Mouse (Mus musculus): ENCODE data around the gene Slc2a1. TPM values are rescaled to one million over a fixed set of nuclear protein-coding genes. Genes with fewer than 3 reads are reported as not detected.

The Slc2a1 gene
- 61.3 and 94.4 TPM in 2 replicates for polyA plus RNA-seq (2014; fragmentation: Nextera tagmentation; extraction: Ambion mirVana)

DNA sequence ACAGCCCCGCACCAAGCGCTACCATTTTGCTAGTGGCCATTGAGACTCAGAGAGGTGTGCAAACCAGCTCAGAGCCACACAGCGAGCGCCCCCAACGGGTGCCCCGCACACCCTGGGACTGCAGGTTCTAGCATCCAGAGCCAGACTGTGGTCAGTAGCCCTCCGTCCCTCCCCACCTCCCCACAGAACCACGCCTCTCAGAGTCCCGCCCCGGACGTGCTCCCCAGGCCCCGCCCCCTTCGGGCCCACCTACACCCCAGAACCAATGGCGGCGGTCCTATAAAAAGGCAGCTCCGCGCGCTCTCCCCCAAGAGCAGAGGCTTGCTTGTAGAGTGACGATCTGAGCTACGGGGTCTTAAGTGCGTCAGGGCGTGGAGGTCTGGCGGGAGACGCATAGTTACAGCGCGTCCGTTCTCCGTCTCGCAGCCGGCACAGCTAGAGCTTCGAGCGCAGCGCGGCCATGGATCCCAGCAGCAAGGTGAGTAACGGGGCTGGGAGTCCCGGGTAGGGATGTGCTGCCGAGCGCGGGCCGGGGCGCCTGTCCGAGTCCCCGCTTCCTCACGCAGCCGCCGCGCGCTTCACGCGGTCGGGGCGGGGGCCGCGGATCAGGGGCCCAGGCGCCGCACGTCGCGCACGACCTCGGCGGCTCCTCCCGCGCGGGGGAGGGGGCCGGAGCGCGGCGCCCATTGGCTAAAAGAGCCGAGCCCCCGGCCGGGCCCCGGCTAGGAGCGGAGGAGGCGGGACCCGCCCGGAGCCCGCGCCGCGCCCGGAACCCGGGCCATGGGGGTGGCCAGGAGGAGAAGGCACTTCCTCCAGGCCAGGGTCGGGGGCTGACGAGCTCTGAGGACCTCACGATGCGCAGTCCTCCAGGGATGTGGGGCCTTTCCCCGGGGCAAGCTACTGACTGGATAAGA, at the start of gene Slc2a1:
Gene Slc2a1, plus strand, starts transcription at position 217 of the 914 bp plus-strand sequence.
- Histone ChIP-seq H3K4me3 (replicated peaks; ENCODE audit: low read depth, low read length) (peak within 1 kb of the TSS; percentile 81), H3K9me3 (ENCODE audit: control insufficient read depth, low read length) (no peaks in the 10 kb centered on the region)
- WGBS = under 1% methylated on average over 88 of the region's 88 CpGs

GRCm38 (mm10) chr4:119066791-119067190, 41.7 kb upstream of the Slc2a1 start:
- no peak overlapping the region for H3K9ac ChIP-seq (replicated peaks; ENCODE audit: low read length)
- H3K27me3 ChIP-seq (ENCODE audit: control insufficient read depth, insufficient read depth, low read length) = peaks cover 2% of the 10 kb centered on the region; the same call in 1 of the 2 replicates
- no peak for ATAC-seq (ENCODE audit: low FRiP score, low TSS enrichment)
- no peak overlapping the region for H3K4me3 ChIP-seq (replicated peaks; ENCODE audit: low read depth, low read length)
- H3K9me3 ChIP-seq (ENCODE audit: control insufficient read depth, low read length) = no peaks in the 10 kb centered on the region
- no peak overlapping the region for H3K4me2 ChIP-seq (ENCODE audit: low read length)
- H3K36me3 ChIP-seq (ENCODE audit: control insufficient read depth, insufficient read depth, low read length) = no peaks in the 10 kb centered on the region
- H3K4me1 ChIP-seq (ENCODE audit: control insufficient read depth, insufficient read depth, low read length) = peaks cover 5% of the 10 kb centered on the region; the same call in 1 of the 2 replicates
- WGBS = 85% methylated on average over 3 of the region's 3 CpGs
- no peak overlapping the region for H3K27ac ChIP-seq (replicated peaks; ENCODE audit: low read depth, low read length)
- DNase-seq = no peak

More for the DNA sequence above, at the start of gene Slc2a1:
- Histone ChIP-seq H3K36me3 (ENCODE audit: control insufficient read depth, insufficient read depth, low read length) (no peaks in the 10 kb centered on the region), H3K27me3 (ENCODE audit: control insufficient read depth, insufficient read depth, low read length) (no peaks in the 10 kb centered on the region), H3K9ac (replicated peaks; ENCODE audit: low read length) (peak within 1 kb of the TSS; percentile 73), H3K4me2 (ENCODE audit: low read length) (peak within 1 kb of the TSS; percentile 82), H3K4me1 (ENCODE audit: control insufficient read depth, insufficient read depth, low read length) (peaks cover 14% of the 10 kb centered on the region), H3K27ac (replicated peaks; ENCODE audit: low read depth, low read length) (peak within 1 kb of the TSS; percentile 89)
- DNase-seq (peak; percentile 94), ATAC-seq (ENCODE audit: low FRiP score, low TSS enrichment) (peak; percentile 92)

DNA sequence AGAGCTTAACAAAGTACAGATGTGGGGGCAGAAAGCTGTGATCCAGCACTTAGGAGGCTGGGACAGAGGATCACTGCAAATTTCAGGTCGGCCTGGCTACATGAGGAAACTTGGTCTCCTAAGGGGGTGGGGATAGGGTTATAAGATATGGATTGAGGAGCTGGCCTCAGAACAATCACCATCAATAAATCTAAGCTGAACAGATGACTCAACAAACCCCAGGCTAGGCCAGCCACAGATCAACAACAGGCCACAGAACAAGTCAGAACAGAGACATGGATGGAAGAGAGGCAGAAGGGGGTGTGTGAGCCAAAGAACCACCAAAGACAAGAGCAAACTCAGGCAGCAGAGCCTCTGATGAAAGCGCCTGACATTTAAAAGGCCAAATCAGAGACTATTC, 41.3 kb upstream of the Slc2a1 start:
- H3K4me3 ChIP-seq (replicated peaks; ENCODE audit: low read depth, low read length) = no peak overlapping the region
- no peak overlapping the region for H3K9ac ChIP-seq (replicated peaks; ENCODE audit: low read length)
- no peaks in the 10 kb centered on the region for H3K36me3 ChIP-seq (ENCODE audit: control insufficient read depth, insufficient read depth, low read length)
- DNase-seq = no peak
- no peaks in the 10 kb centered on the region for H3K9me3 ChIP-seq (ENCODE audit: control insufficient read depth, low read length)
- H3K4me1 ChIP-seq (ENCODE audit: control insufficient read depth, insufficient read depth, low read length) = peaks cover 9% of the 10 kb centered on the region; the same call in 1 of the 2 replicates
- H3K27ac ChIP-seq (replicated peaks; ENCODE audit: low read depth, low read length) = no peak overlapping the region
- 84% methylated on average over 2 of the region's 2 CpGs for WGBS
- H3K4me2 ChIP-seq (ENCODE audit: low read length) = no peak overlapping the region
- ATAC-seq (ENCODE audit: low FRiP score, low TSS enrichment) = no peak
- H3K27me3 ChIP-seq (ENCODE audit: control insufficient read depth, insufficient read depth, low read length) = peaks cover 7% of the 10 kb centered on the region; the same call in 1 of the 2 replicates

DNA sequence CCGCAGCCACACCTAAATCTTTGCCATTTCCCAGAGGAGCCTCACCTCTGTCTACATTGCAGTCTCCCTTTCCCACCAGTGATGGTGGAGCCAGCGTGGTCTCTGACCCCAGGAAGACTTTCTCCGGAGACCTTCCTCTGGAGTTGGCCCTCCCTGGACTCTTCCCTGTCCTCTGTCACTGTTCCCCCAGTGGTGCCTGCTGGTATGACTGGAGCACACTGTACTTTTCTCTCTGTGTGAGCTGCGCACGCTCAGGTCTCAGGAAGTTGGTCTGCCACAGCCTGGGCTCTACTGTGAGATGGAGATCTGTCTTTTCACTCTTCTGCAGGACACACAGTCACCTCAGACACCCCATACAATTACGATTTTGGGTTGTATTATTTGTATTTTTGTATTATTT, 39.6 kb upstream of the Slc2a1 start:
- Histone ChIP-seq H3K4me1 (ENCODE audit: control insufficient read depth, insufficient read depth, low read length) (peaks cover 15% of the 10 kb centered on the region), H3K4me2 (ENCODE audit: low read length) (no peak overlapping the region), H3K4me3 (replicated peaks; ENCODE audit: low read depth, low read length) (no peak overlapping the region), H3K36me3 (ENCODE audit: control insufficient read depth, insufficient read depth, low read length) (no peaks in the 10 kb centered on the region), H3K9ac (replicated peaks; ENCODE audit: low read length) (no peak overlapping the region), H3K27ac (replicated peaks; ENCODE audit: low read depth, low read length) (no peak overlapping the region), H3K27me3 (ENCODE audit: control insufficient read depth, insufficient read depth, low read length) (peaks cover 15% of the 10 kb centered on the region; the same call in 1 of the 2 replicates), H3K9me3 (ENCODE audit: control insufficient read depth, low read length) (no peaks in the 10 kb centered on the region)
- DNase-seq (peak; percentile 11), ATAC-seq (ENCODE audit: low FRiP score, low TSS enrichment) (no peak)
- whole genome bisulfite sequencing = 74% methylated on average over 6 of the region's 6 CpGs

GRCm38 (mm10) chr4:119070181-119070580, 38.3 kb upstream of the Slc2a1 start:
- no peak overlapping the region for H3K9ac ChIP-seq (replicated peaks; ENCODE audit: low read length)
- peaks cover 15% of the 10 kb centered on the region; the same call in 1 of the 2 replicates for H3K27me3 ChIP-seq (ENCODE audit: control insufficient read depth, insufficient read depth, low read length)
- no peak overlapping the region for H3K4me3 ChIP-seq (replicated peaks; ENCODE audit: low read depth, low read length)
- DNase-seq = no peak
- no peaks in the 10 kb centered on the region for H3K9me3 ChIP-seq (ENCODE audit: control insufficient read depth, low read length)
- H3K4me1 ChIP-seq (ENCODE audit: control insufficient read depth, insufficient read depth, low read length) = peaks cover 15% of the 10 kb centered on the region
- H3K36me3 ChIP-seq (ENCODE audit: control insufficient read depth, insufficient read depth, low read length) = no peaks in the 10 kb centered on the region
- WGBS = 12% methylated on average over 1 of the region's 1 CpGs
- H3K4me2 ChIP-seq (ENCODE audit: low read length) = no peak overlapping the region
- ATAC-seq (ENCODE audit: low FRiP score, low TSS enrichment) = no peak
- H3K27ac ChIP-seq (replicated peaks; ENCODE audit: low read depth, low read length) = no peak overlapping the region

DNA sequence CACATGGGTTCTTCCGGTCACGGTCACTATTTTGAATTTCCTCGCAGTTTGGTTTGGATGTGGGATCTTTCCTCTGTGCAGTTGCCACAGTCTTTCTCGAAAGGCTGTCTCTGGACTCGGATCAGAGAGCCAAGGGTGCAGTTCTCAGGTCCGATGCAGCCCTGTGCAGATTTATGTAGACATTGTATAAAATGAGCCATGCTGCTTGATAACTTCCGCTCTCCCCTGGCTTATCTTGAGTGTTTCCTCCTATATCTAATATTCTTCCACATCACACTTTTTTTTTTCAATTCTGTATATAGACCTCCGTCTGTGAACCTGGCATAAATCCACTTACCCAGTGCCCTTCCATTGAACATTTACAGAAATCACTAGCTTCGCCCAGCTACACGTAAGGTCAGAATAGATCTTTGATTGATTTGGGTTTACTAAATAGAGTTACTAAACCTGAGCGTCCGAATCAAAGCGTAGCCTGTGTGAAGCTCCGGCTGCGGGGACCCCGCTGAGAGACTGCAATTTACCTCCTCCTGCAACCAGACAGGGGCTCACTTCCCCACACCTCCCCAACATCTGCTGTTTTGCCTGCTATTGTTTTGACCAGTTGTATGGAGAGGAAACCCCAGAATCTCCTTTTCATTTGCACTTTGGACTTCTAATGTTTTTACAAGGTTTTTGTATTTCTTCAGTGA, 37.4 kb upstream of the Slc2a1 start:
- DNase-seq (peak; percentile 25), ATAC-seq (ENCODE audit: low FRiP score, low TSS enrichment) (no peak)
- peak overlapping the region; percentile 27 for H3K4me2 ChIP-seq (ENCODE audit: low read length)
- WGBS = 9% methylated on average over 16 of the region's 16 CpGs
- H3K9me3 ChIP-seq (ENCODE audit: control insufficient read depth, low read length) = no peaks in the 10 kb centered on the region
- no peak overlapping the region for H3K9ac ChIP-seq (replicated peaks; ENCODE audit: low read length)
- H3K27me3 ChIP-seq (ENCODE audit: control insufficient read depth, insufficient read depth, low read length) = peaks cover 15% of the 10 kb centered on the region; the same call in 1 of the 2 replicates
- H3K4me1 ChIP-seq (ENCODE audit: control insufficient read depth, insufficient read depth, low read length) = peaks cover 15% of the 10 kb centered on the region
- H3K4me3 ChIP-seq (replicated peaks; ENCODE audit: low read depth, low read length) = no peak overlapping the region
- no peaks in the 10 kb centered on the region for H3K36me3 ChIP-seq (ENCODE audit: control insufficient read depth, insufficient read depth, low read length)
- H3K27ac ChIP-seq (replicated peaks; ENCODE audit: low read depth, low read length) = no peak overlapping the region

DNA sequence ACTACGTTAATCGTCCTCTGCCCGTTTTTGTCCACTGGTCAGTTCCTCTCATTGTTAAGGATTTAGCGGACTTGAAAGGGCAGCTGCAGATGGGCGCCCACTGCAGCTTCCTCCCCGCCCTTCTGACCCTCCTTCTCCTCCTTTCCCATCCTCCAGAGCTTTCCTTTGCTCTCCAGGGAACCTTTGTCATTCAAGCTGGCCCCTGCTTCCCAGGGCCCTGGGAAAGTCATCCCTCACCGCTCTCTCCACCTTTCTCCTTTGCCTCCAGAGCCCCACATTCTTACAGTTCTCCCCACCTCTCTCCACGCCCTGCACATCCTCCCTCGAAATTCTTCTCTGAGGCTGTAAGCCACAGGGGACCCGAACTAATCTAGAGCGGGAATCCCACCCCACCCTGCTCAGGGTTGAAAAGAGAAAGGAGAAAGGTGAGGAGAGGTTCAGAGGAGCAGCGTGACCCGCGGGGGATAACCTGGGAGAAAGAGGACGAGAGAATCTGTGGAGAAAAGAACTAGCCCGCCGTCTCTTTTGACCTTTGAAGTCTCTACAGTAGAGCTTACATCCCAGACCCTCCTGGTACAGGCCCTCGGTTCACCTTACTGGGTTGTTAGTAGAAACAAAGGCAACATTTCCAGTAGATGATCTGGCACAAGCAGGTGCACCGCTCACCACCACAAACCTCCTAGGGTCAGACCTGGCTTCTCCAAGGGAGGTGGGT, 36.7 kb upstream of the Slc2a1 start:
- WGBS = 6% methylated on average over 19 of the region's 19 CpGs

GRCm38 (mm10) chr4:119072363-119072940, 36.1 kb upstream of the Slc2a1 start:
- Histone ChIP-seq H3K27ac (replicated peaks; ENCODE audit: low read depth, low read length) (no peak overlapping the region), H3K9me3 (ENCODE audit: control insufficient read depth, low read length) (no peaks in the 10 kb centered on the region), H3K9ac (replicated peaks; ENCODE audit: low read length) (no peak overlapping the region; the same call in 1 of the 2 replicates), H3K4me2 (ENCODE audit: low read length) (peak overlapping the region; percentile 48), H3K27me3 (ENCODE audit: control insufficient read depth, insufficient read depth, low read length) (peaks cover 15% of the 10 kb centered on the region; the same call in 1 of the 2 replicates), H3K4me1 (ENCODE audit: control insufficient read depth, insufficient read depth, low read length) (peaks cover 15% of the 10 kb centered on the region), H3K36me3 (ENCODE audit: control insufficient read depth, insufficient read depth, low read length) (no peaks in the 10 kb centered on the region), H3K4me3 (replicated peaks; ENCODE audit: low read depth, low read length) (peak overlapping the region; percentile 19)
- 15% methylated on average over 19 of the region's 19 CpGs for WGBS
- no peak for ATAC-seq (ENCODE audit: low FRiP score, low TSS enrichment)
- peak; percentile 18 for DNase-seq

More for the DNA sequence above, 36.7 kb upstream of the Slc2a1 start:
- Histone ChIP-seq H3K9ac (replicated peaks; ENCODE audit: low read length) (no peak overlapping the region), H3K27ac (replicated peaks; ENCODE audit: low read depth, low read length) (no peak overlapping the region), H3K4me1 (ENCODE audit: control insufficient read depth, insufficient read depth, low read length) (peaks cover 15% of the 10 kb centered on the region), H3K36me3 (ENCODE audit: control insufficient read depth, insufficient read depth, low read length) (no peaks in the 10 kb centered on the region), H3K27me3 (ENCODE audit: control insufficient read depth, insufficient read depth, low read length) (peaks cover 15% of the 10 kb centered on the region; the same call in 1 of the 2 replicates), H3K9me3 (ENCODE audit: control insufficient read depth, low read length) (no peaks in the 10 kb centered on the region), H3K4me2 (ENCODE audit: low read length) (peak overlapping the region; percentile 27), H3K4me3 (replicated peaks; ENCODE audit: low read depth, low read length) (no peak overlapping the region)
- ATAC-seq (ENCODE audit: low FRiP score, low TSS enrichment) (no peak), DNase-seq (peak; percentile 15)

All from midbrain, embryonic 14.5 days (tissue).